Mouse (Mus musculus): ENCODE measurements around the gene Ppdpf.

Gene Ppdpf

DNA sequence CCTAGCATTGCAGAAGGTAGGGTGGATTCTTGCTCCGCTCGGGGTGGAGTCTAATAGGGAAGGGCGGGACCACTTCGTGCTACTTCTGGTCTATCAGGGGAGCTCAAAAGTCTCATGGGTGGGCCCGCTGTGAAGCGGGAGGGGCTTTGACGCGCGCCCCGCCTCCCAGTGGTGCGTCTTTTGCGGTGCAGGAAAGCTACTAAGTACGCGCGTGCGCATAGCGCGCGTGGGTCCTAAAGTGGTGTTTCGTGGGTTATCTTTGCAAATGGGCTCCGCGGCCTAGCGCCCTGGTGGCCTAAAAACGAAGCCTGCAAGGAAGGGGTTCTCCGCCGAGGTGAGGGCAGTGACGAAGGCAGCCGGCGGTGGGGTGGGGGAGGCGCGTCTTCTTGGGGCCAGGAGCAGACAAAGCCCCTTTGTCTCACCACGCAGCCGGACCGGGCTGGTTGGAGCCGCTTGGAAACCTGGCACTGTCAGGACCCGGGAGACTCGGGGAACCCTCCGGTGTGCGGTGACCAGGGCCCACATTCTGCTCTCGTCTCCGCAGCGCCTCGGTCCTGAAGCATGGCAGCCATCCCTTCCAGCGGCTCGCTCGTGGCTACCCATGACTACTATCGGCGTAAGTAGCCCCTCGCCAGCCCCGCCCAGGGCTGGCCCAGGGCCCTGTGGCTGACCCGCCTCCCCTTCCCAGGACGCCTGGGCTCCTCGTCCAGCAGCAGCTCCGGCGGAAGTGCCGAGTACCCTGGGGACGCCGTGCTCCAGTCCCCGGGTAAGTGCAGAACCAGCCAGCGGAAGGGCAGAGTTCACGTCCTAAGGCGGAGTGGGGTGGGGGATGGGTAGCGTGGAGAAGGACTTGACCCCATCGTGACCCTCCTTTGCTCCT is at the start of gene Ppdpf:
Ppdpf (plus strand) TSS at position 127 of the 880 bp plus-strand sequence.
- DNase-seq, result peak; percentile 96 to 97

DNA sequence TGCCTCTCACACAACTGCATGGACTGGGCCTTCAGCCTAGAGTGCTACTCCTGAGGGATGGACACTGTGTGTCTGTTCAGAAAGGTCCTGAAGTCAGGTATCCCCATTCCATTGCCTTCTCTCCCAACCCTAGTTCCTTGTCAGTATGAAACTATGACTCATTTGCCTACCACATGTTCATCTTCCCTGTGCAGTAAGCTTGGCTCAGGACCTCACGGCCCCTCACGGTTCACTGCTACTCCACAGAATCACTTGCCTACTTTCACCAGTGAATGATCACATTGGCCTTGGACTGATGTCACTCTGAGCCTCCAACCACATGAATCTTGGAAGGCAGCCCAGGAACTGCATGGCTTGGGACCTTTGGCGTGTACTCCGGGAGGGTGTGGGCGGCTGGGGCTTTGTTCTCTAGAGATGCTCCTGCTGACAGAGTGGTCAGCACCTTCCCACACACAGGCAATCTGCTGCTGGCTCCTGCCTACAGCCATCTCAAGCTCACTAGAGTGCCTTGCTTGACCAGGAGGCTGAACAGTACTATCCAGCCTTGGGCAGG is 47.3 kb upstream of the Ppdpf start:
- no peak for DNase-seq

- DNase-seq, result no peak
Observed at GRCm38 (mm10) chr2:181142703-181143135, 44.3 kb upstream of the Ppdpf start.

DNA sequence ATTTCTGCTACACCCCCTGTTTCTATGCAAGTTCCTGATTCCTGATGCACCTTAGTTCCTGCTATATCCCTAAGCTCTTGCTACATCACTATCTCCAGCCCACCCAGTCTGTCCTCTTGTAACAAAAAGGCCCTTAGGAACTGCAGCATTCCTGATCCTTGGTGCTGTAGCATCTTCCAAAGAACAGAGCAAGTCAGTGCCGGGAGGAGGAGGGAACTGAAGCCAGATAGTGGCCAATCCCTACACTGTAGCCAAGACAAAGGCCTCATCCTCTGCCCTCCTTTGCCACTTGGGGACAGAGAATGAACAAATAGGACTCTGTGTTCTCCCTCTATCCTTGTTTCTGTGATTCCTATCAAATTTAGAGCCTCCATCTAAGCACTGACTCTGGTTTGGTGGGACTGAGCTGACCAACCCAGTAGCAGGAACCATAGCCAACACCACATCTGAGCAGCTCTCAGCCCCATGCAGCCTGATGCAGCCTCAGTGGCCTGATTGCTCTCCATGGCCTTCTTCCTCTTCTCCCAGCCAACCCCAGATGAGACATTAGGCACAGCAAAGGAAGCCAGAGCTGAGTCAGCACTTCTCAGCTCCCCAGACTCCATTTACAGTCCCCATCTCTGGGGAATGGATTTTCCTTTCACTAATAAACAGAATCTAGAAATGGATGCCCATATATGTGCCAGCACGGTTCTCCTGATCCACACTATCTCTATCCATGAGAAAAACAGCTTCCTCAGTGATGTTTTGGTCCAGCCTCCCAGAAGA is 43.4 kb upstream of the Ppdpf start:
- no peak for DNase-seq

DNA sequence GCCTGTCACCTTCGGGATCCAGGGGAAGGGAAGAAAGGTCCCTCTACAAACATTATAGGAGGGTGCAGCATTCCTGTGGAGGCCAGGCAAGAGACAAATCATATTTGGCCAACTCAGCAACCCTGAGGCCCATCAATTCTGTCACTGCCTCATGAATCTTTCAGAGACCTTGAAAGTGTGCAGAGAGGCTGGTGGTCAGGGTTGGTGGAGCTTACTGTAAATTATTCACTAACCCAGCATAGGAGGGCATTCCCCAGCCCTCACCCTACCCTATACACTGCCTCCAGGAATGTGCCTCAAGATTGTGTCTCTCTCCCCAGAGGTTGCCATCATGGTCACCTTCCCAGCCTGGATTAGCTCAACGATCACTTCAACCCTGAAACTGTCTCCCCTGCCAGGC is 42.4 kb upstream of the Ppdpf start:
- DNase-seq, result no peak

- DNase-seq, result no peak
Observed at GRCm38 (mm10) chr2:181146976-181147545, 40.0 kb upstream of the Ppdpf start.

- DNase-seq, result peak; percentile 7 to 17
Observed at GRCm38 (mm10) chr2:181147546-181148317, 39.3 kb upstream of the Ppdpf start.

GRCm38 (mm10) chr2:181148318-181148955 is 38.6 kb upstream of the Ppdpf start:
- DNase-seq, result no peak

- no peak for DNase-seq
Observed at GRCm38 (mm10) chr2:181150281-181150680, 36.8 kb upstream of the Ppdpf start.

DNA sequence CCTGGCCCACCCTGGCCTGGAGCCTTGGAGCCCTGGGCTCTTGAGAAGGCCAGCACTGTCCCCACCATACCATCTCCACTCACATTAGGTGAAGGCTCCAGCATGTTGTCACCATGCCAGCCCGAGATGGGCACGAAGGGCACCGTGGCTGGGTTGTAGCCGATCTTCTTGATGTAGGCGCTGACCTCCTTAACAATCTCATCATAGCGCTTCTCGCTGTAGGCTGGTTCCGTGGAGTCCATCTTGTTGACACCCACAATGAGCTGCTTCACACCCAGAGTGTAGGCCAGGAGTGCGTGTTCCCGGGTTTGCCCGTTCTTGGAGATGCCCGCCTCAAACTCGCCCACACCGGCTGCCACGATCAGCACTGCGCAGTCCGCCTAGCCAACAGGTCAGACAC is 34.3 kb upstream of the Ppdpf start:
- DNase-seq, result no peak

DNA sequence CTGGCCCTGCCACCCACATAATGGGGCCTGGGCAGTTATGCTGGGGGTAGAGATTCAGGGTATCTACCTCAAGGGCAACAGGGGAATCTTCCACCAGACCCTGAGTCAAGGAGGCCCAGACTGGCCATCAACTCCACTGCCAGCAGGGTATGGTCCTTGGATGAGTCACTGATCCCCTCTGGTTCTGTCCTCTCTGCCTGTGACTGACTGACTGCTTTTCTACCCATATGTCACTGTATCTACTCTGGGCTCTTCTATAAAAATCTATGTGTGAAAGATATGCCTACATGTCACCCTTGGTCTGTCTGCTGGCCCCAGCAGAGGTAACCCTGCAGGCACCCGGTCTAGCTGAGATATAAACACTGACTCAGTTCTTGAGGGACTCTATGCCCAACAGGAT is 33.9 kb upstream of the Ppdpf start:
- DNase-seq, result no peak

DNA sequence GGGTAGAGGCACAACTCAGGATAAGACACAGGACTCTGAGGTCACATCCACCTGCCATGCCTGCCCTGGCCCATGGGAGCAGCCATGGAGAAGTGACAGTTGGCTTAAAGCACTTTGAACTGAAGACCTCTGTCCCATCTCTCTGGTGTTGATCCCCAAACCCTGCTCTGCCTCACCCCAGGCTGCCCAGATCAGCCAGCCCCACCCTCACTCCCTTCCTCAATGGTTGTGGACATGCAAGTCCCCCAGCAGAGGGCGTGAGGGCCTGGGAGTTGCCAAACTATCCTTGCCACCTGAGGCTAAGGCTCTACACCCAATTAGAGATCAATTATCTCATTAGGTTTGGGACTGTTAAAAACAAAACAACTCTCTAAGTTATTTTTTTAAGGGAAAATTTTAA is 33.2 kb upstream of the Ppdpf start:
- DNase-seq, result peak; percentile 56 to 59

DNA sequence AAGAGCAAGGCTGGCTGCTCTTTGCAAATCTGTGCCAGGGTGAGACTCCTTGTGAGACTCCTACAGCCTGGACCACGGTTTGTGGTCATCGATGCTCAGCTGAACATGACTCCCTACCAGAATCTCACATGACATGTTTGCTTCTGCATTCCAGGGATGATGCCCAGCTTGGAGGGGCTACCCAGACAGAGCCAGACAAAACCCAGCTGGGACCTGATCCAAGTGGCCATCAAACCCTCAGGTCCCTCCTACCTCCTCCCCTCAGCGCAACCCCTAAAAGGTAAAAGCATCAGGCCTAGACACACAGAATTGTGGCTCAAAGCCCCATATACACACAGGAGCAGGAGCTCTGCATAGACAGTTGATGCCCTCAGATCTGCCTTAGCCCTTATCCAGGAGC is 32.7 kb upstream of the Ppdpf start:
- no peak for DNase-seq

GRCm38 (mm10) chr2:181154831-181155415 is 32.1 kb upstream of the Ppdpf start:
- DNase-seq, result no peak

GRCm38 (mm10) chr2:181155801-181156200 is 31.2 kb upstream of the Ppdpf start:
- no peak for DNase-seq

GRCm38 (mm10) chr2:181156248-181157121 is 30.6 kb upstream of the Ppdpf start, which contains the start of gene Eef1a2:
TSS of gene Eef1a2 (minus strand) at chr2:181157014.
- DNase-seq, result no peak

GRCm38 (mm10) chr2:181157180-181157579 is 29.9 kb upstream of the Ppdpf start:
- DNase-seq, result no peak

GRCm38 (mm10) chr2:181157716-181158302 is 29.2 kb upstream of the Ppdpf start:
- no peak for DNase-seq

DNA sequence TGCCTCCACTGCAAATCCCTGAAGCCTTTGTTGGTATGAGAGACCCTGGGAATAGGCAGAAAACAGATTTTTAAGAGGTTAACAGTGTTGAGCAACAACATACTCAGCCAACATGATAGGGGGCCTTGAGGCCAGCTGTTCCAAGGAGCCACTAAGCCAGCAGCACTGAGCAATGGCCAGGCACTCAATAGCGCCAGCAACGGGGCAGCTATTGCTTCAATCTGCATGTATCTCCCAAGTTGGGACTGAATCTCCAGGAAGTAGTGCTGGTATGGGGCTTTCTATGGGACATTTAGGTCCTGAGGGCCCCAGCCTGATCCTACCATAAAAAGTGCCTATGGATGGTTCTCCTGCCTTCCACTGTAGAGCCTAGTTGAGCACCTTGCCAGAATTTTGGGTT is 28.6 kb upstream of the Ppdpf start:
- no peak for DNase-seq

GRCm38 (mm10) chr2:181159091-181159514 is 27.9 kb upstream of the Ppdpf start:
- DNase-seq, result no peak
